Mouse (Mus musculus): Measurements from ENCODE around the gene Tmem259.

The Tmem259 gene

DNA sequence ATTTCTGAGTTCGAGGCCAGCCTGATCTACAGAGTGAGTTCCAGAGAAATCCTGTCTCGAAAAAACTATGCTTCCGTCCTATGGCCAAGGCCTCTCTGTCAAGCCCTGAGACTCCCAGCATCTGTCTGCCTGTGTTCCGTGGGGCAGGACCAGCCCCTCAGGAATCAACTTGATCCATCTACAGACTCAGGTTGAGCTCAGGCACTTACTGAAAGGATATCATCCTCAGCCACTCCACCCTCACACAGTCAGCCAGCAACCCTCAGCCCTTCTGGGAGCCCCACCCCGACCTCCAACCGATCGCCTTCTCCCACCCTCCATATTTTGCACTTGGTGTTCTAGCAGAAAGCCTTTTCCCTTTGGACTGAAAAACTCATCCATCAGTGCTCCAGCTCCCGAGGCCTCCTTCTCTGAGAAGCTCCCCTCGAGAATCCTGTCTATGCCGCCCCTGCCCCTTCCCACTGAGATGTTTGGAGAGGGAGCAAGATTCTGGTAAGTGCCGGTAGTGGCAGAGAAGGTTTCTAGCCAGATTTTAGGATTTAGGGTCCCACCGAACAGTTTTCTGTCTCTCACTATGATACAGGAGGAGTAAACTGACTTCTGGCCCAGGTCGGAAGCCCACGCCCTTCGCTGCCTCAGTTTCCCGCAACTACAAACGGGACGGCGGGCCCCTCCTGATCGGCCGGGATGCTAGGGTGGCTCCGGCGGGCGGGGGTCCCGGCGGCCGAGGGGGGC lies 3.8 kb upstream of the Tmem259 start:
- no peak for DNase-seq (ENCODE audit: low spot score)

DNA sequence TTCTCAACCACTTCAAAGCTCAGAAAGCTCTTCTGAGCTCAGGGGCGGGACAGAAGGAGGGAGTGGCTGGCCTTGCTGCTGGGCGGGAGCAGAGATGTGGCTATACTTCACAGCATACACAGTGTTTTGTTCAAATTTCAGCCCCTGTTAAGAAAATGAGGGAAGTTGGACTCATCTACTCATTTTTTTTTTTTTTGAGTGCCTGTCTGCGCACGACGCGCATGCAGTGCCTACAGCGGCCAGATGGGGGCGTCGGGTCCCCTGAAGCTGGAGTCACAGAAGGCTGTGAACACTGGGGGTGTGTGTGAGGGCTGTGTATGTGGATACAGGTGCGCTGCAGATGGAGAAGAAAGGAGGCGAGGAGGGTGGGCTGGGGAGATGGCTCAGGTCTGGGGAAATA lies 2.8 kb upstream of the Tmem259 start:
- DNase-seq (ENCODE audit: low spot score), result peak; percentile 89

DNA sequence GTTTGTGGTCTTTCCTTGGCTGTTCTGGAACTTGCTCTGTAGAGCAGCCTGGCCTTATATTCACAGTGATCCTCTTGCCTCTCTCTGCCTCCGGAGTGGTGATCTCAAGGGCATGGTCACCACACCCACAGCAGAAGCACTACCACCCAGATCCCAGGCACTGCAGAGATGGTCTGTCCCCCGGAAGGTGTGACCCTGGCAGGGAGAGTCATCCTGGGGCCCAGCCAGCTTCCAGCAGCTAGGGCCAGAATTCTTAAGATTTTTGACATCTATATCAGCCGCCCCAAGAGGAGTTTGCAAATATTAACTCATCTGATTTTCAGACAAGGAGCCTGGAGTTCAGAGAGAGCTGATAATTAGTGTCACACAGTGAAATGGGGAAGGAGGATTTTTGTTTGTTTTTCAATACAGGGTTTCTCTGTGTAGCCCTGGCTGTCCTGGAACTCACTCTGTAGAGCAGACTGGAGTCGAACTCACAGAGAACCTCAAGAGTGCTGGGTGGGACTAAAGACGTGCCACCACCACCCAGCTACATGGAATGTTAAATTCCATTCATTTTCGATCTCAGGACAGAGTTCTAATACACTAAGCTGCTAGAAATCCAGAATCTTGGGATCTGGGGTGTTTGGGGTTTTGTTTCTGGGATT lies 2.2 kb upstream of the Tmem259 start:
- peak; percentile 55 for DNase-seq (ENCODE audit: low spot score)

DNA sequence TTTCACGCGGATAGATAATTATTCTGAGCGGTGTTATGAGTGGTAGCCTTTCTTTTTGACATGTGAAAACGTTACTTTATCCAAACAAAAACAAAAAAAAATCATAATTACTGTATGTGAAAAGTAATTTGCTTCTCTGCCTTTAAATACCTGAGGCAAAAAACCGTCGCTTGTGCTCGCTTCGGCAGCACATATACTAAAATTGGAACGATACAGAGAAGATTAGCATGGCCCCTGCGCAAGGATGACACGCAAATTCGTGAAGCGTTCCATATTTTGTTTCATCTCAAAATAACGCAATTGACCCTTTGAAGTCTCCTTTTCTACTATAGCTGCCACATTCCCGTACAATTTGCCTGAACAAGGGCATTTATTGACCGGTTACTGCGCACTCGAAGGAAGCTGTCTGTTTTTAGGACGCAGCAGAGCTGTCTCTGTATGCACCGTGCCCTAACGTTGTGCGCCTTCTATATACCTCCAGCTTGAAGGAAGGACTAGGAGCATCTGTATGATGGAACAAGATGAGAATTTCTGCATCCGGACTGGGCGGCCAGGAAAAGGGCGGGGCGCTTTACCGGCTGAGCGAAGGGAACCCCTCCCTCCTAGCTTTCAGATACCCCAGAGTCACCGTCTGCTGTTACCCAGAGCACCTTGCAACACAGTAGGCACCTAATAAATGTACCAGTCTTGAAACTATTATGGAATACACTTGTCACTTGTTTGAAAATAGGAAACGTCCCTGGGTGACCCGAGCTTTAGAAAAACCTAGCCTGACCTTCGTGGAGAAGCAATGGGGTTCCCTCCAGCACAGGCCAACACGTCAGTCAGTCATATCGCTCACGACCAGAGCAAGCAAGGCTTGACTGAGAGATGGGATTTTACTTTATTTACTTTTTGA lies 1.5 kb upstream of the Tmem259 start:
- peak; percentile 65 for DNase-seq (ENCODE audit: low spot score)

DNA sequence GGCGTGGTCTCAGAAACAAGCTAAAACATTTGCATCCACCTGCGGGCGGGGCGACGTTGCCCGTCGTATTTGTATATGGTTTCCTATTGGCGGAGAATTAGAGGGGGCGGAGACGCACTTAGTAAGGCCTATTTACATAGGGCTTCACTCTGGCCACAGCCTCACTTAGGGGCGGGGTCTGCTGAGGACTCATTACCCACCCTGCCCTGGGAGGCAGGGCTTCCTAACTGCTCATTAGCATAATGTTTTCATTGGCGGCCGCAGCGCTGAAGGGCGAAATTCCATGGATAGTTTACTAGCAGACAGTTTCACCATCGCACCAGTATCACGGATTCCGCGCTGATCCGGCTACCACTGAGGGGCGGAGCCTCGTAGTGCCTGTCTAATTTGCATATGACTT lies 741 bp upstream of the Tmem259 start:
- peak; percentile 96 for DNase-seq (ENCODE audit: low spot score)

DNA sequence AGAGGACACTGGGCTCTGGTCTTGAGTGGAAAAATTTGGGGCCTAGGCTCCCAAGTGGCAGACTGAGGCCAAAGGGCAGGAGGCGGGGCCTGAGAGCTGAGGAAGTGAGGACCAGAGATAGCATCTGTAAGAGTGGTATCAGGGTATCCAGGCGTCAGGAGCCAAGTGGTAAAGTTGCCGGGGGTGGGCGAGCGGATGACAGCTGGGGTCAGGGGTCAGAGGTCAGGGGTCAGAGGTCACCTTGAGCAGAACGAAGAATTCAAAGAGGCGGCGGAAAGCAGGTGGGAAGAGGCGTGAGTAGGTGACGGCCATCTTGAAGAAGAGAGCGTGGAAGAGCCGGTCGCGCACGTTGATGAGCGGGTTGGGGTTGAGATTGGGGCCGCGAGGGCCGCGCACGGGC lies 460 bp downstream of the Tmem259 start:
- DNase-seq (ENCODE audit: low spot score), result peak; percentile 52

DNA sequence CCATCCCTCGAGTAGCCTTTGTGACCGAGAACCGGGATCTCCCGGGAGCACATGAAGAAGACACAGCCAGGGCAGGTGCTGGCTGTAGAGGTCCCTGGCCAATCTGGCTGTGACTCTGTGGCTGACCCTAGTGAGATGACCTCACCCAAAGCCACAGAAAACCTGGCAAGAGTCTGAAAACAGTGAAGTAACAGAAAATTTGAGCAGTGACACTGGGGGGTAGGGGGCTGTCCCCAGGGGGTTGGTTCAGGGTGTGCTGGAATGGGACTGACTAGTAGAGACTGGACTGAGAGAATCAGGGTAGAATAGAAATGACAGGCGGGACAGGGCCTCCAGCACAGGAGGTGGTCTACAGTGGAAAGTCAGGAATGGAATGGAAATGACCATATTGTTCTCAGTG lies 925 bp downstream of the Tmem259 start:
- DNase-seq (ENCODE audit: low spot score), result no peak

DNA sequence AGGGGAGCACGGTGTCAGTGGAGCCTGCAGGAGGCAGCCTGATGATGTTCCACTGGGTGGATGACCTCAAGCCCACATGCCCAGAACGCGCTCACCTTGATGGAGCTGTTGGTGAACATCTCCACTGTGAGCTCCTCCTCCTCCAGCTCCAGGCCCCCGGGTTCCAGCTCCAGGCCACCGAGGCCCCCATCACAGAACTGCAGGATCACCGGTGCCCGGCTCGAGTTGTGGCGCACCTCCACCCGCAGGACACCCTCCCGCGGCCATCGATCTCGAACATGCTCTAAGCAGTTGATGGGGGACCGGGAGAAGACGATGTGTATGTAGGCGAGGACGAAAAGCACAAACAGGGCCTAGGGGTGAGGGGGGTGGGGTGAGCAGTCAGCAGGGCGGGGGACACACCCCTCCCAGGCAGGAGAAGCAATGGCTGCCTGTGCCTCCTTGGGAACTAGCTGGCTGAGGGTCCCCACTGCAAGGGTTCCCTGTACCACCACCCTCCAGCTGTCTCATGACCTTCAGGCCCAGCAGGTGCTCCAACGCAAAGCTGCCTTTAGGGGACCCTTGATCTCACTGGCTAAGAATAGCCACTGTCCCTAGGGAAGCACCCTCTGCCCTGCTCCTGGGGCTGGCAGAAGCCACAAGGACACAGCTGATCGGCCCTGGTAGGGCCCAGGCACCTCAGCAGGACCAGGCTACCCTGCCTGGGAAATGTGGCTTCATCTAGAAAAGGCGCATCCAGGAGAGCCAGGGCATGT lies 4.6 kb downstream of the Tmem259 start:
- no peak for DNase-seq (ENCODE audit: low spot score)

DNA sequence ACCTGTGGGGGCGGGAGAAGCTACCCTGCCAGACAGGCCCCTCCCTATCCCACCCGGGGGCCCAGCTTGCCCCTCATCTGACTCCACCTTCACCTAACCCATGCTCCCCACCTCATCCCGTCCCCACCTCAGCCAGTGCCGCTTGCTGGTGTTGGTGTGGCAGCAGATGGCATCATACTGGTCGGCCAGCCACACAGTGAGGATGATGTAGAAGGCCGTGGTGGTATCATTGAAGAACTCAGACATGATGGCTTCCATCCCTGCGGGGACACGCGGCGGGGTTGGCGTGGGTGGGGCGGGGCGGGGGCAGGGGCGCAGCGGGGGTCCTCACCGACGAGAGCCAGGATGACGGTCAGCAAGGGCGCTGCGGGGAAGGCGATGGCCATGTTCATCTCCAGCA lies 6.1 kb downstream of the Tmem259 start:
- DNase-seq (ENCODE audit: low spot score), result no peak

DNA sequence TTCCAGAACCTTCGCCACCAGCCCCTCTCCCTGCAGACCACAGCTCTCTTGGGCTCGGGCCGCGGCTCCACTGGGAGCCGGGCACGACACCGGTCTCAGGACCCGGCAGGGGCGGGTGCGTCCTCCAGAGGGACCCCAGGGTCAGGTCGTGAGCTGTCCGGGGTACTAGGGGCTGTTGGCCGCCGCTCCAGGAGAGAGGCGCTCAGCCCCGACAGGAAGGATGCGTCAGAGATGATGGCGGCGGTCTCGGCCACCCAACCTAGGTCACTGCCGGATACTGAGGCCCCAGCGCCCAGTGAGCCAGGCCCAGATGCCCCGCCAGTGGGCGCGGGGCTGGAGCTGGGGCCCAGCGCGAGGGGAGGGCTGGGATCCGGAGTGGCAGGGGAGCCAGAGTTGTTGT lies 6.8 kb downstream of the Tmem259 start:
- no peak for DNase-seq (ENCODE audit: low spot score)

DNA sequence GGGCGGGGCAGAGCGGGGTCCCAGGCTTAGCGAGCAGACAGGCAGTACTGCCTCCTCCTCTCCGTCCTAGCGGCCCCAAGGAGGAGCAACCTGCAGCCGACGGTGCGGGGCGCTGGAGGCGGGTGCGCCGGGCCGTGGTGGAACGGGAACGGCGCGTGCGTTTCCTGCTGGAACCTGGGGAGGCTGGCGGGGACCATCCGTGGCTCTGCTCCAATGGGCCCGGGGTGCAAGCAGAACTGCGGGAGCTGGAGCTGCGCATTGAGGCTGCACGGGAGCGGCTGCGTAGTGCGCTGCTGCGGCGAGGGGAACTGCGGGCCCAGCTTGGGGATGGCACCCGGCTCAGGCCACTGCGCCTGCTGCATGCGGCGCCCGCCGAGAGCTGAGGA lies 7.4 kb downstream of the Tmem259 start:
- no peak for DNase-seq (ENCODE audit: low spot score)

DNA sequence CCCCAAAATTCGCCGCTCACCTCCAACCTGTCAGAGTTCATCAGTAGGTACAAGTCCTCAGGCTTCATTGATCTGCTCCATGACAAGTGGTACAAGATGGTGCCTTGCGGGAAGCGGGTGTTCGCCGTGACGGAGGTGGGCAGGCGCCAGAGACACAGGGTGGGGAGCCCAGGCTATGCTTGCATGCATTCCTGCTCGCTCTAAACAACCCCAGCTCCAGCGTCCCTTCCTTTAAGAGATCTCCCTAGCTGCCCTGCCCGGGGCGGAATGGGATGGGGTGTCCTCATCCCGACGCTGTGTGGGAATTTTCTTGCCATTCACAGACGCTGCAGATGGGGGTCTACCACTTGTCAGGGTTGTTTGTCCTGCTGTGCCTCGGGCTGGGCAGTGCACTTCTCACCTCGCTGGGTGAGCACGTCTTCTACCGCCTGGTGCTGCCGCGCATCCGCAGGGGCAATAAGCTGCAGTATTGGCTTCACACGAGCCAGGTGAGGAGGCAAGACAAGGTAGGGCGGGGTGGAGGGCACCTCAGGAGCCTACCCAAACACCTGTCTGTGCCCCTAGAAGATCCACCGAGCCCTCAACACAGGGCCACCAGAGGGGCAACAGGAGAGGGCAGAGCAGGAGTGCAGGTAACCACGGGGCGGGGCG lies 7.9 kb downstream of the Tmem259 start:
- DNase-seq (ENCODE audit: low spot score), result no peak

DNA sequence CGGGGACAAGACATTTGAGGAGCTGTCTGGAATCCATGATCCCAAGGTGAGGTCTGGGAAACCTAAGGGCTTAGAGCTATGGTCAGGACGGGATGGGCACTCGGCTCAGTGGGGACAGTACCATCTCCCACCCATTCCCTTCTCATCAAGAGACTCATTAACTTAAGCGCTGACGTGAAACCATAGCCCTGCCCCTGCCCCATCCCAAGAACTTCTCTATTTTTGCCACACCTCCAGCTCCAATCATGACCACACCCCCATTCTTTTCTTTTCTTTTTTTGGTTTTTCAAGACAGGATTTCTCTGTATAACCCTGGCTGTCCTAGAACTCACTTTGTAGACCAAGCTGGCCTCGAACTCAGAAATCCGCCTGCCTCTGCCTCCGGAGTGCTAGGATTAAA lies 9.5 kb downstream of the Tmem259 start:
- DNase-seq (ENCODE audit: low spot score), result no peak

DNA sequence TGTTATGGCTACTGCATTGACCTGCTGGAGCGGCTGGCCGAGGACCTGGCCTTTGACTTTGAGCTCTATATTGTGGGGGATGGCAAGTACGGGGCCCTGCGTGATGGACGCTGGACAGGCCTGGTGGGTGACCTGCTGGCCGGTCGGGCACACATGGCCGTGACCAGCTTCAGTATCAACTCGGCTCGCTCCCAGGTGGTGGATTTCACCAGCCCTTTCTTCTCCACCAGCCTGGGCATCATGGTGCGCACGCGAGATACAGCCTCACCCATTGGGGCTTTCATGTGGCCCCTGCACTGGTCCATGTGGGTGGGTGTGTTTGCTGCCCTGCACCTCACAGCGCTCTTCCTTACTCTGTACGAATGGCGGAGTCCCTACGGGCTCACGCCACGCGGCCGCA lies 10.0 kb downstream of the Tmem259 start:
- no peak for DNase-seq (ENCODE audit: low spot score)

DNA sequence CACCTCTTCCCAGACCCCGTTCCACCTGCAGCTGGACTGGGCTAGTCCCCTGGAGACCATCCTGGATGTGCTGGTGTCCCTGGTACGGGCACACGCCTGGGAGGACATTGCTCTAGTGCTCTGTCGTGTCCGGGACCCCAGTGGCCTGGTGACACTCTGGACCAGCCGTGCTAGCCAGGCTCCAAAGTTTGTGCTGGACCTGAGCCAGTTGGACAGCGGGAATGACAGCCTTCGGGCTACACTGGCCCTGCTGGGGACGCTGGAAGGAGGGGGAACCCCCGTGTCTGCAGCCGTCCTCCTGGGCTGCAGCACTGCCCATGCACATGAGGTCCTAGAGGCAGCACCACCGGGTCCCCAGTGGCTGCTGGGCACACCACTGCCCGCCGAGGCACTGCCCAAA lies 11.3 kb downstream of the Tmem259 start:
- DNase-seq (ENCODE audit: low spot score), result no peak

DNA sequence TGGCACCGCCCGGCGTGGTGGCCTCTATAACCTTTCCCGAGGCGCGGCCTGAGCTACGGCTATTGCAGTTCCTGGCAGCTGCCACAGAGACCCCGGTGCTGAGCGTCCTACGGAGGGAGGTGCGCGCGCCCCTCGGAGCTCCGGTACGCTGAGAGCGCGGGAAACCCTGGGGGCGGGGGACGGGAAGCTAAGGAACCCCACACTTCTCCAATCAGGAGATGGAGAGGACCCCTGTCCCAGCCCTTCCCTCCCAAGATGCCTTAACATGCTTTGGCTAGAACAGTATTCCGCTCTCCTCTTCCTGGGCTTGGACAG lies 13.0 kb downstream of the Tmem259 start:
- DNase-seq (ENCODE audit: low spot score), result no peak

DNA sequence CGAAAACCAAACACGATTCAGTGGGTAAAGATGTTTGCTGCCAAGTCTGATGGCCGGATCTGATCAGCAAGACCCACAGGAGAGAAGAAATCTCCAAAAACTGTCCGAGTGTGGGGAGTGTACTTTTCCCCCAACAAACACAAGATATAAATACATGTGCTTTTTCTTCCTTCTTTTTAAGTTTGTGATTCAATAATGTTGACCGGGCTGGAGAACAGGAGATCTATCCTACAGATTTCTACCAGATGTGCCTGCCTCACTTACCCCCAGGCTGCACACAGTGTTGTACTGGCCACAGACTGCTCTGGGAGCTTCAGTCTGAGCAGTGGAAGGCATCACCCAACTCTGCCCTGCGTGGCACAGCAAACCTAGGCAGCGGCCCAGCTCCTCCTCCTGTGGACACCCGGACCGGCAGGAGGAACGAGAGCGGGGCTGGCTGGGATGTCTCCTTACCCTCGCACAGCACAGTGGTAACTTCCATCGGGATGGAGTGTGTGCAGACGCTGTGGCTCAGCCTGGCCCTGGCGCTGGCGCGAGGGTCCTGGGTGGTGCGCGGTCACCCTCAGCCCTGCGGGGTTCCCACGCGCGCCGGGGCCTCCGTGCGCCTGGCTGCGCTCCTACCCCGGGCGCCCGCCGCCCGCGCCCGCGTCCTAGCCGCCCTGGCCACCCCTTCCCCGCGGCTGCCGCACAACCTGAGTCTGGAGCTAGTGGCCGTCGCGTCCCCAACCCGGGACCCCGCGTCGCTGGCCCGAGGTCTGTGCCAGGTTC lies 13.5 kb downstream of the Tmem259 start, which contains the start of gene Grin3b:
TSS of gene Grin3b (plus strand) at position 301 of the 768 bp plus-strand sequence.
- DNase-seq (ENCODE audit: low spot score), result no peak

DNA sequence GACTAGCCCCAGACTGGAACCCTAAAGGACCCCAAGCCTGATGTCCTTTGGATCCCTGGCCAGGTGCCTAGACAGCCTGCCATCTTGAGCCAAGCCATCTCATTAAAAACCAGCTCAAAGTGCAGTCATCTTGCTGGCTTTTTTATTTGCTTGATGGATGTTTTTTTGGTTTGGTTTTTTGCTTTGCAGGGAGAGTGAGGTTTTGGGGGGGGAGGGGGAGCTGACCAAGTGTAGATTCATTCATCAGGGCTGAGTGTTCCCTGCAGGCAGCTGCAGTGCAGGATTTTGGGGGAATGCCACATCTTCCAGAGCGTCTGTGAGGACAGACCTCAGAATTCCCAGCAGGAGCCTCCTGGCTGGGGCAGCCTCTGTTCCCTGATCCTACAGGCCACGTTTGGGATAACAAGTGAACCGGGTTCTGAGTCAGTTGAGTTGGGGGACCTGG lies 15.0 kb downstream of the Tmem259 start:
- no peak for DNase-seq (ENCODE audit: low spot score)

DNA sequence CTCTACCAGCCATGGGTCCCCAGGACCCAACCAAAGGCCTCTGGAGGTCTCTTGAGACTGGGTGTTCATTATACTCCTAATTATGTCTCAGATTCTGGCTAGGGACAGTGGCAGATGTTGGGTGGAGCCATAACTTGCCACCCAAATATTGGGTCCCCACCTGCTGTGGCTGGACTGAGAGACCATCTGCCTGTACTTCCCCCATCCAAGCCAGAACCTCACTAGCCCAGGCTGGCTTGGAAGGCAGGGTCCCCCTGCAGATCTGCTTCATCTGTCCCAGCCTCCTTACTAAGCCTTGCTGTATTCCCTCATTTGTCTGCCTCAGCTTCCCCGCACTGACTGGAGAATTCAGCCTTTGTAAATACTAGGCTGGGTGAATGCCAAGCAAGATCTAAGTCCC lies 15.9 kb downstream of the Tmem259 start:
- no peak for DNase-seq (ENCODE audit: low spot score)

DNA sequence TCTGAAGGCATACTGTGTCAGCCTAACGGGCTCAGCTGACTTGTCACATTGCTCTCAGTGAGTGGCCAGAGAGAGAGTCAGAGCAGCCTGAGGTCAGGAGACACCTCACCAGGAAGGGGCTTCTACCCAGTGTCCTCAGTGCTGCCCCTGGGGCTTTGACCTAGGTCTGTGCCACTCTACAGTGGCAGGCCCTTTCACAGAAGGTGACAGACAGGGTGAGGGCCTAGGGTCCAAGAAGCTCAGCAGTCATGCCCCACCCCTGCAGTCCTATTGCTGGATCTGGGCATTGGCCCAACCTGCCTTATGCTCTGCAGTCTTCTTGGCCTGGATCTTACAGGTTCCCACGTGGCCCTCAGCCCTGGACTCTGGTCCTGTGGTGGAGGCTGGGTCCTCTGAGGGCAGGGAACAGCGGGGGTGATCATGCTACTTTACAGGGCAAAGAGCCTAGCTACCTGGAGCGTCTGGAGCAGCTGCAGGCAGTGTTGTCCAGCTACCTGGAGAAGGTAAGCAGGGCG lies 17.2 kb downstream of the Tmem259 start:
- DNase-seq (ENCODE audit: low spot score), result no peak

DNA sequence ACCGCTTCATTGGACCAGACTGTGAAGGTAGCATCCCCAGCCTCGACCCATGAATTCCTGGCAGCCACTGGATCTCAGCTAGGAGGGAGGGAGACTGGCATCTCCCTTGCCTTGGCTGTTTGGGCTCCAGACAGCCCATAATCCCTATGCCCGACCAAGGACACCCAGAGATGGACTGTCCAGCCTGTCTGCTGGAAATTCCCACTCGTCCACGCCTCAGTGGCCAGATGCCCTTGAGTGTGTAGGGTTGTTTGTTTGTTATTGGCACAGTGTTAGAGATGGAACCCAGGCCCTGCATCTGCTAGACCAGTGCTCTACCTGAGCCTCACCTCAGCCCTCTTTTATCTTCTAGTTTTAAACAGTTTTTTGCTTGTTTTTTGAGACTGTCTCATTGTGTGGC lies 18.8 kb downstream of the Tmem259 start:
- DNase-seq (ENCODE audit: low spot score), result no peak

Measured in urinary bladder, postnatal 14 days (tissue).